Mouse (Mus musculus): ENCODE data around the gene Ptprd.

The Ptprd gene

DNA sequence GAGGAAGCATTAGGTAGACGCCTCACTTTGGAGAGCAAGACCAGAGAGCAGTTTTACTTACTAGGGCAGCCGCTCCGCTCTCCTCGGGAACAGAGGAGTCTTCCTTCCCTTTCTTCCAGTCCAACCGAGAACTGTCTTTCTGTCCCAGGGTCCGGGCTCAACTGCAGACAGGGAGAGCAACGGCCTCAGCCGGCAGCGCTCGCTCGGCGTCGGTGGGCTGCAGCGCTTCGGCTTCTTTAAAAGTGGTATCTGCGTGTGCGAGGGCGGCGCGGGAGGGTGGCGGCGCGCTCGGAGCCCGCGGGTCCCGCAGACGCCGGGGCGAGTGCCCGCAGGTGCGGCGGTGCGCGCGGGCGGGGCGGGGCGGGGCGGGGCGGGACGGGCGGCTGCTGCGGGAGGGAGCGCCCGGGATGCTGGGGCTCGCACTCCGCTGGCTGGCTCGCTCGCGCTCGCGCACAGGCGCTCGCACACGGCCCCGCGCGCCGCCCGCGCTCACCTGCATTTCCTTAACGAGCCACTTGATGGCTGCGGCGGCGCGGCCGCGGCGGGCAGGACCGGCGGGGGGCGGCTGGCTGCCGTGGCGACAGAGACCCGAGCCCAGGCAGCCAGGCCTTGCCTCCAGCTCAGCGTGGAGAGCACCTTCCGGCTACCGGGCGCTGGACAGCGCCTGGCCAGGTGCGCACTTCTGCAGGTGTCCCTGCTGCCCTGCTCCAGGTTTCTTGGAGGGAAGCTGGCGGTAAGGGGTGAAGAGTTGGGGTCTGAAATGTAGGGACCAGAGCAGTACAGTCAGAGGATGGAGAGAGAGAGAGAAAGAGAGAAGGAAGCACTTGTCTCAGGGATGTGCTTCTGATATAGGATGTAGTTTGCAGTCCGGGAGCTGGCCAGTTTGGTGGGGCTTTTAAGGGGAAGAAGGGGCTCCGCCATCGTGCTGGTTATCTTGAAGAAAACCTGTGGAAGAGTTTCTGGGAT is at the start of gene Ptprd:
Gene Ptprd (minus strand): TSS at position 433 of the 966 bp plus-strand sequence.
- DNase-seq (ENCODE audit: low read depth): no peak

DNA sequence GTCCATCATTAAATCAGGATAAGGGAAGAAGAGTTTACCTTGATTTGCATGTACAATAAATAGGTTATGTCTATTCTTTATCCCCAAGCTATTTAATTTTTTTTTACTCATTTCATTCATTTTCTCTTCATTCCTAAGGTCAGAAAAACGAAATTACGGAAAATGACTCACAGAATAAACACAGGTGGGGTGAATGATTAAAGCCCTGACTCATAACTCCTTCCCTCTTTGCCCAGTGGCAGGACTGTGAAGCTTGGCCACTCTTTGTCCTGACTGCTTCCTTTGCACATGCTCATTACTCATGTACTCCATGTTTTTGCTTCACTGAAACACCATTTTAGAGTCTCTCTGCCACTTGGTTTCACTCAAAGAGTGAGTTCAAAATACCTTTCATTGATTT is 24.1 kb upstream of the Ptprd start:
- DNase-seq (ENCODE audit: low read depth): peak; percentile 48

DNA sequence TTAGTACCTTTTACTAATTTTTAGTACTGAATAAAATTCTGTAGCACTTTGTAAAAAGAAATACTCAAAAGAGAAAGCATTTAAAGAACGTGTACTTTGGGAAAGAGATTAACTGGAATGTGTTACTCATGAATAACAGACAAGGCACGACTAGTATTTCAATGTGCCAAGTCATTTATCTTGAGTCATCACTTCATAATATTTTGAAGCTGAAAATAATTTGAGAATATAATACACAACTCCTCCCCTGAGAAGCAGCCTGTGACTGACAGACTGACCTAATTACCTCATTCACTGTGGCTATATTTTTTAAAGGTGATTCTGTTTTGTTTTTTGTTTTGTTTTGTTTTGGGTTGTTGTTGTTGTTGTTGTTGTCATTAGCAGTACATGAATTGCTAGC is 23.6 kb upstream of the Ptprd start:
- DNase-seq (ENCODE audit: low read depth): peak; percentile 46

DNA sequence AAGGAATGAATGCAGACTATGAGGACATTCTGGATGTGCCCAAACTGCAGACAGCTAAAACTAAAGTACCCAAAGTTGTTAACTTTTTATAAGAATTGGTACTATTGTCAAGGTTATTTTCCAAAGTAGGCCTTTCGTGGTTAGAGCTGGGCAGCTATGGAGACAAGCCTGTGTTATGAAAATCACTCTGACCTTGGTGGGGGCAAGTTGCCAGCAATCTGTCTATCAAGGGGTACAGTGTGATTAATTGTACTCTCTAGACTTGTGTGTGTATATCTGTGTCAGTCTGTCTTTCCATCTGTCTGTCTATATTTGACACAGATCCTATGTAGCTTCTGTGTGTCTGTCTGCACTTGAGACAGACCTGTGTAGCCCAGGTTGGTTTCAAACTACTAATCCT is 22.9 kb upstream of the Ptprd start:
- peak; percentile 48 for DNase-seq (ENCODE audit: low read depth)

DNA sequence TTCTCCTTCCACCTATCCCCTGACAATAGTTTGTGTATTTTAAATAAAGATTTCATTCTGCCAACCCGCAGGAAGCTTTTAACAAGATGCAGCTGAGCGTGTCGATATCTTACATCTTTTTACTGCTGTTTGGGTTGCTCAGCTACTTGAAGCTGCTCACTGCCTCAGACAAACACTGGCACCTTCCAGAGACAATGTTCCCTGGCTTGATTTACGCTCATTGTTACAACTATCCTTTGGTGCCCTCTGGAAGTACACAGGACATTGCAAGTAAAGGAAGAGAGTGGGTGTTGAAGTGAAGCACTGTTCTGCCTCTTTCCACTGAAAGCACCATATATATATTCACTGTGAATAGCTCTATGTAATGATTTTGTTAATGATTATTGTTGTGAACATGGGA is 2.2 kb upstream of the Ptprd start:
- no peak for DNase-seq (ENCODE audit: low read depth)

DNA sequence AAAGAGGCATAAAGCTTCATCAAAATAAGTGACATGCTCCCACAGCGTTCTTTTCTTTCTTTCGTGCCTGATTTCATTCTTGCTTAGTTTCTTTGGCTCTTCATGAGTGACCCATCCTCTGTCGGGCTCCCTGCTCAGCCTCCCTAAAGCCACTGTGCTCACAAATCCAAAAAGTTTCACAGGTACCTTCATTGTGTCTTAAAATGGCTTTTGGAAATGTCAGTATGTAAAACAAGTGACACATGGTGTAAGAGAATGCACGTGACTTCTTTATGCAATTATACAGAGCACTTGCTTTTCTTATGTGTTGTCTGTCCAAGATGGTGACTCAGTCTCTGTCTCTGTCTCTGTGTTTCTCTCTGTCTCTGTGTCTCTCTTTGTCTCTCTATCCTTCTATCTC is 1.2 kb upstream of the Ptprd start:
- no peak for DNase-seq (ENCODE audit: low read depth)

DNA sequence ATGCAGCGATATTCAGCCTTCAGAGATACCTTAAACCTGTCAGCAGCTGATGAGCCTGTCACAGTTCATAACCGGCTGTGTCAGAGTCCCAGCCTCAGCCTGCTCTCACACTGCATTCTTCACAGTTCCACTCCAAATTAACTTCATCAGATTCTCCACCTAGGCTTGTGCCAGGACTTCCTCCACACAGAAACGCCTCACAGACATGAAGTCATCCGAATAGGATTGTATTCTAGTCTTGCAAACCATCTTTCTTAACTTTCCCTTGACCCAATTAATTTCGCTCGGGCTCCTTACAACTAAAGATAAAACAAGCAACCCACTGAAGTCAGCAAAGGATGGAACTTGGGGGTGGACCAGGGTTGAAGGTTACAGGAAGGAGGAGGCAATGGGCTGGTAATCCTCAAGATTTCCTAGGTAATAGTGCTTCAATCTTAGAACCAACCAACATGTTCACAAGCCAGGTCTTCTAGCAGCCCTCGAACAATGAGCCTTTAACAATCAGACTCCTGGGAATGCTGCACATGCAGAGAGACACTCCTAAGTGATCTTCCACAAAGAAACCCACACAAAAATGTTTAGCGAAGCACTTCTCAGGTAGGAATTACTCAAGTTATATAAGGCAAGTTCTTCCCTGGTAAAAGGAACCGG is 758 bp downstream of the Ptprd start:
- no peak for DNase-seq (ENCODE audit: low read depth)

DNA sequence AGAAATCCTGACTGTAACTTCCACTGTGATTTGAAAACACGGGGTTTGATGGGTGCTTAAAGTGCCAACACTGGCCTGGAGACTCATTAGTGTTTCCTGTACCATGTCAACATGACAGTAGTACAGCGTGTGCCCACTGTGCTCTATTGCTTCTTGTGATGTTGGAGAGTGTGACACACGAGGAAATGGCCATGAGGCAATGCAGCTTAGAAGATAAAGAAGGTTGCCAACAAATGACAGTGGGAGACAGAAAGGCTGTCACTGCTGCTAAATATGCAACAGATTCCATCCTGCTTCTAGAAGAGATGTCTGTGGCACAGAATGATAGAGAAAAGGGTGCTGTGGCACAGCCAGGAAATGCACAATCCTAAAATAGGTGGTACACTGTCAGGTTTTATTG is 6.7 kb downstream of the Ptprd start:
- no peak for DNase-seq (ENCODE audit: low read depth)

DNA sequence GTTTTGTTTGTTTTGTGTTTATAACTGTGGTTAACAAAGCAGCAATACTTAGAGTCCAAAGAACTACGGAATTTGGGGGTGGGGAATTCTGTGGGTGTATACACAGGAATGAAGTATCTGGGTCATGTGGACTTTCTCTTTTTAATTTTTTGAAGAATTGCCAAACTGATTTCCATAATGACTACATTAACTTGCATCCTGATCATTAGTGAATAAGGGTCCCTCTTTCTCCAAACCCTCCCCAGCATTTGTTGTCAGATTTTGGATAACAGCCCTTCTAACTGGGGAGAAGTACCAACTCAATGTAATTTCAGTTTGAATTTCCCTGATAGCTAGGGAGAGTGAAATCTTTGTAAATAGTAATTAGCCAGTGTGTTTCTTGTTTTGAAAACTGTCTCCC is 43.3 kb downstream of the Ptprd start:
- DNase-seq (ENCODE audit: low read depth): no peak

DNA sequence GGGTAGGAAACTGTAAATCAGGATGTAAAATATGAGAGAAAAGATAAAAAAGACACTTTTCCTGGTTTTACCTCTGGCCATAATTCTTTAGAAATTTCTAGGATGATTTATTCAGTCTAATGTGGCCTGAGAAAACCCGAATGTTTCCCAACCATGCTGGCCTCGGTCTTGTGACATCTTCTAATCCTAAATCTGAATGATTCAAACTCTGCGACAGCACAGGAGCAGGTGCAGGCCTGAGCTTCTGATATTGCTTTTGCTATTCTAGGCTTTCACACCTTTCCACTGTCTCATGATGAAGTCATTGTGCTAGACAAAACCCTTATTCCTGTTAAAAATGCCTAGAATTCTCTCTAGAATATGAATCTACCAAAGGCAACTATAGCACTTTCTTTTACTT is 51.3 kb downstream of the Ptprd start:
- no peak for DNase-seq (ENCODE audit: low read depth)

DNA sequence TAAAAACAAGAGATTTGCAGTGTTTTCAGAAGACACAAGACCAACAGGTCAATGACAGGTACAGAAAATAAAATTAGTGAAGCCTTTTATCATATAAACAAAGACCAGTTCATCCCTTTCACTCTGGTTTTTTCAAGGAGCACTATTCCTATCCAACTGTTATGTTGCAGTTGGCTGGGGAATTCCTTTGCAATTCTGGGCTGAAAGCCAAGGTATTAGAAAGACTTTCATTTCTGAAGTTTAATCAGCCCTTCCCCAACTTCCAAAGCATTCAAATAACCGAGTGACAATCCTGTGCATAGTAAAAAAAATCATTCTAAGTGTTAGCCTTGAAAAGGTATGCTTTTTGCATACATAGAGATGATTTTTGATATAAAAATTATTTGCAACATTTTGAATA is 61.2 kb downstream of the Ptprd start:
- no peak for DNase-seq (ENCODE audit: low read depth)

DNA sequence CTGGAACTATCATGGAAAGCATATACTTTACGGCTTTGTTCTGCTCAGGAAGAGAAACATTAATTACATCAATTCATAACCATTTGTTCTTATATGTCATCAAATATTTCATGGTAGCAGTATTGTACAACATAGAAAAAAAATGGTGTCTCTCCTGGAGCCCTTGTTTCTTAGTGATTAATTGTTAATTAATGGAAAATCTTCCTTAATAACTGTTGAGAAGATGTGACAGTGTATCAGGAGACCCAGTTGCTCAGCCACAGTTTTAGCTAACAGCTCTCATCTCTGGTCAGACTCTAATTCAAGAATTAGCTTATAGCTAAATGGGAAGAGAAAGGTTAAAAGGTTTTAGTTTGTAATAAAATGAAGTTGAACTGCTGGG is 69.0 kb downstream of the Ptprd start:
- DNase-seq (ENCODE audit: low read depth): no peak

DNA sequence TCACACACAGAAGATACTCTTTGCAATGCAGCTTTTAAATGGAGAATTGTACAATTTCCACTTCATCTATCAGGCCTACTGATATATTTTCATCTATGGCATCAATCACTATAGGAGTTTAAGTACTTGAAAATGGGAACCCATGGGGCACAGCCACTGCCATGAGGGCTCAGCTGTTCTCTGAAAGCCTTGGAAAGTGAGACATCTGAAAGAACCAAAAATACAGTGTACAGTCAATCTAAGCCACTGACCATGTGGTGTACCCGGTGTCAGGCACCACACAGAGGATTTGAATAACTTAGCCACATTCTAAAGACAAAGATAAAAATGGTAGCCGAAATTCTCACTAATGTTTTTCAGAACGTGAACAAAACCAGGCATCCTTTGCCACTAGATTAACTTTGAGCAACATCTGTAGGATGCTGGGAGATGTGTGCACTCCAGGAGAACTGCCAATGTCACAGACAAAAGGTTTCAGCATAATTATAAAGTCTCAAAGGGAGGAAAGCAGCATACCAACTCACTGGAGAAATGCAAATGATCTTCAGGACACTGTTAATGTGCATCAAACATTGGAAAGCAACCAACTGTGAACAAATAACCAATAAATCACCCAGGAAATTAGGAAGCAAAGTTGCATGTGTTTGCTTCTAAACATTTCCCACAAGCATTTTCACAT is 69.5 kb downstream of the Ptprd start:
- no peak for DNase-seq (ENCODE audit: low read depth)

DNA sequence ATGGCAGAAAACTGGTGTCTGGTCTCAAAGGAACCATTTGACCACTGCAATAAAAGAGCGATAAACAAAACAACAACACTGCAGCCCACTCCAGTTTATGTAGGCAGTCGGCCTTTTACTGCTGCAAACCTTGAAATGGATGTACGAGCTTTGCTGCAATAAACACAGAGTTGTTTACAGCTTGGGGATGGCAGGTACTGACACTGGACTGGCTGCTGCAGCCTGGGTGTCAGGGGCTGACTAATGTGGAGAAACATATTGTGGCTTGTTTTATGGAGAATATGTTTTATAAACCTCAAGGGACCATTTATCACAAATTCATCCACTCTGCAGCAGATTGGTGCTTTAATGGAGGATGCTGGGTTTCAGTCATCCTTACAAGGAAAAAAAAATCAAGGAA is 100.9 kb downstream of the Ptprd start:
- no peak for DNase-seq (ENCODE audit: low read depth)

DNA sequence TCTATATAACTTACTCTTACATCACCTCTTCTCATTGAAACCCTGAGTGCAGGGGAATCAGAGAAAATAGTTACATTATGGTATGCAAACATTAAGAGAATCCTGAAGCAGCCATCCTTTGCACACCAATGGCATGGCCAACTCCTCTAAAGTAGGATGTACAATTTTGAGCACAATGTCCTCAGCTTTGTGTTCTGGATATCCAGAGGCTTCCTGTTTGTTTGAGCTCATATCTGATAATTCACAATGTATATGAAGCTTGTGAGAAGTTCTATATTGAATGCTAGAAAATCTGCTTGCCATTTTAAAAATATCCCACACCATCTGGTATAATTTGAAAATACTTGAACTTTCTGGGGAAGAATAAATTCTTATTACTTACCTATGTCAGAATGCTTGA is 114.2 kb downstream of the Ptprd start:
- no peak for DNase-seq (ENCODE audit: low read depth)

DNA sequence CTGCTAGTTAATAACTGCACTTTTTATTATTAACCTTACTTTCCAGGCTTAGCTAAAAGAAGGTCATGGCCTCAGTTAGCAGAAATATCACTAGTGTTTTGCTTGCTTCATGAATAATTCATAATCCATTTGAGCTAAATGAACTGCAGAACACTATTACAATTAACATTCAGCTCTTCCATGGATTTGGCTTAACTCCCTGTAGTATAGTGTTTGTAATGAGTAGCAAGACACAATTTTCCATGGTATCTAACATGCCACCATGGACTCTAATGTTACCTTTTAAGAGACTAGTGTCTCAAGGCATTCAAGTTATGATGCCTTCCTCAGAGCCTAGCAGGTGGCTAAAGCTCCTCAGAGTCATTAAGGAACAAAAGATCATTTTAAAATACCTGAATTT is 129.0 kb downstream of the Ptprd start:
- no peak for DNase-seq (ENCODE audit: low read depth)

DNA sequence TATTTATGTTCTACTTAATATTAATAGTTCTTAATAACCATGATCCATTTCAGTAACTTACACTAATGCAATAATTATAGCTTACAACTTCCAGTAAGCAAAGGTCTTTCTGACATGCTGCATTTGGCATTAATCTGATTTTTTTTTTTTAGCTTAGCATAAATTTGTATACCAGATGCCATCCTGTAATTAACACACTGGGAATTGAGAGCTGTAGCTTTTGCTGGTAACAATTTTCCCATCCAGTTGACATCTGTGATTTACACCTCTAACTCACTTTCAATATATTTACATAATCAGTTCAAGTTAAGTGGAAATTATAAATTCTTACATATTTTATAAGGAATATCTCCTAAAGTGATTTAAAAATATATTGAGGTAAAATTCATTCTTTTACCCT is 134.3 kb downstream of the Ptprd start:
- no peak for DNase-seq (ENCODE audit: low read depth)

DNA sequence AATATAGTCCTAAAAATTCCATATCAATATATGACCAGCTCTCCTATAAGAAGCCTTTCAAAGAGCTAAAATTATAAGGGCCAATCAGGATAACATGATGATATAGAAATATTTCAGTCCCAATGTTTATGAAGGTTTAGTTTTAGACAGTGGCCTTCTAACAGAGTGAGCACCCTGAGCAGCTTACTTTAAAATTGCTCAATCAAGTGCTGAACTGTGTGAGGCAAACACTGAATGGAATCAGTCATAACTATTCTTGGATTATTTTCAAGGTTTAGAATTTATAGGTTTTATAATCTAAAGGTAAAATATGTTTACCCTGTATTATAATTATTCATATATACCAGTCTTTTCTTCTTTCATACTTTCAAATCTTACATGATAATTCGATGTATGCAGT is 134.7 kb downstream of the Ptprd start:
- DNase-seq (ENCODE audit: low read depth): no peak

DNA sequence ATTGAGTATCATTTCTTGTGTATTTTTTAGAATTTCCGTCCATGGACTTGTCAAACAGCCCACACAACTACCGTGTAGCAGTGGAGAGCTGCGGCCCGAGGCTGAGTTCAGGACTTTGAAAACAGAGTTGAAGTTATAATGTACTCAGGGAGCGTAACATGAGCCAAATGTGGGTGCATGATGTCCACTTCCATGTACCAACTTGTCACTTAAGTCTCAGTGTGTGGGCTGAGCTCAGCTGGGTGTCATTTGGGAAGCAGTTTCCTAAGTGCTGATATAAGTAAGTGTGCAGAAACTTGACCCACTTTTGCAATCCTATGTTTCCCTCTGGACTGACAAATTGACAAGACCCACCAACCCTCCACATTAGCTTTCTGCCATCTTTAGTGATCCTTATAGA is 173.4 kb downstream of the Ptprd start:
- no peak for DNase-seq (ENCODE audit: low read depth)

DNA sequence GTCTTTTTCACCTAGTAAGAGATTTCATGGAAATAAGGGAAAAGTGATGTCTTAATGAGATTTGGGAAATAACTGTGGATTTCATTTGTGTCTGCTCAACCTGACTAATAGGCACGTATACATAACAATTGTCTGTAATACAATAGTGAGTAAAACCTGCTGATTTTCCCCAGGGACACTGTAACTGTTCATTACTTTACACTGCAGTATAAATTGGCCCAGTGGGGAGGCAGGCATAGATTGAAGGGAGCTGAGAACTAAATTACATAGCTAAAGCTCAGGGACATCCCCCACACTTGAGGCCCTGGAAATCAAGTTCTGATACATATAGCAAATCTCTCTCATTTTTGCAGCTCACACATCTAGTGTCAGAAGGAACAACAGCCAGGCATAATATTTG is 209.7 kb downstream of the Ptprd start:
- DNase-seq (ENCODE audit: low read depth): no peak

DNA sequence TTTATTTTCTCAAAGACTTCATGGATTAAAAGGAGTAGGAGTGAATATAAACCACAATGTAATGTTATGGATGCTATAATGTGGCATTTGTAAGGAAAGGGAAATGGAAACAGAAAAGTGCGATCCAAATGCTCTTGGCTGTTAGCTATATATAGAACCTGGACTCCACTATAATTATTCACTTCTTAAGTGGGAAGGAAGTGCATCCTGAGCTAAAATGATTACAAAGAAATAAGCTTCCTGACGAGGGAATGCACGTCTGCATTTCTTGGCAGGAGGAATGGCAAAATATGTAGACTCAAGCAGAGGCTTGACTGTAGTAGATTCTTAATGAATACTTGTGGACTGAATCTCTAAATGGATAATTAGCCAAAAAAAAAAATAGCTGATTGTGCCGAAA is 219.1 kb downstream of the Ptprd start:
- no peak for DNase-seq (ENCODE audit: low read depth)

DNA sequence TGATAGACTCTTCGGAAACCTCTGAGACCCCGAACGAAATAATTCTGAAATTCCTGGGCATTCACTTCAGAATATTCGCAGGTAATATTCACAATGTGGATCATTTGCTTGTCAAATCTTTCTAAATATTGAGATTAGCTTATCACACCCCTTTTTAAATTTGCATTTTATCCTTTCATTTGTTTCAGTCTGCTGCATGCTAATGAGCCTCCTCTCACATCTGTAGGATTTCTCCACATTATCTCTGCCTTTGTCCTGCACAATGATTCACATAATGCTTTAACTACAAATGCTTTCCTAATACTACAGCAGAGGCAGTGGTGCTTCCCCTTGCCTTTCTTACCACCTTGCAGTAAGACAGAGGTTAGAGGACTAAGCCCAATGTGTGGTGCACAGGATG is 229.7 kb downstream of the Ptprd start:
- DNase-seq (ENCODE audit: low read depth): no peak

DNA sequence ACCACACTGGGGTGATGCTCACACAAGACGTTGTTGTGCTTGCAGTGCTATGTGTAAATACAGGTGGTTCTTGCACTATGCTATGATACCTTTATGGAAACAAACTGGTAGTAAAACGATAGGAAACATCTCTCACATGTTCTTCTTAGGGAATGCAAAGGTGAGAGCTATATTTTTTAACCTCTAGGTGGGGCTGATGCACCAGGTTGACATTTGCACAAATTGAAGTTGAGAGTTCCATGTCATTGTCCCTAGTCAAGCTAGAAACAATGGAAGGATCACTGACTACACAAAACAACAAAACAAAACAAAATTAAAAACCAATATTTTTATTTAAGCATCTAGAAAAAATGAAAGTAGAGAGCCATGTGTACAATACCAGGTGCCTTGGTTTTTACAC is 250.1 kb downstream of the Ptprd start:
- peak; percentile 34 for DNase-seq (ENCODE audit: low read depth)

Data from NIH3T3 (cell line).